Mouse (Mus musculus) heart, embryonic 13.5 days (tissue): ENCODE measurements around the gene Stxbp5. TPM values are rescaled to one million over a fixed set of nuclear protein-coding genes. Genes with fewer than 3 reads are reported as not detected.

ENCODE experiments used
- ATAC-seq: fragments of 200-750 bp; cut with Nextera tagmentation; 2 replicates; pipeline ENCODE4 v1.8.0; 2017; ENCODE audit warnings: moderate TSS enrichment; ENCODE audit not compliant: insufficient number of reproducible peaks, low FRiP score, low TSS enrichment; ENCODE audit errors: extremely low read depth
- H3K27ac ChIP-seq: fragments of 300-500 bp; sonication (generic); replicated peaks from 2 replicates; pipeline ENCODE4 v1.5.1; 2015; ENCODE audit warnings: moderate library complexity, mild to moderate bottlenecking, inconsistent platforms
- H3K27me3 ChIP-seq: fragments of 300-500 bp; sonication (generic); replicated peaks from 2 replicates; pipeline ENCODE4 v1.6.1; 2015; ENCODE audit warnings: mild to moderate bottlenecking, inconsistent platforms
- H3K36me3 ChIP-seq: fragments of 300-500 bp; sonication (generic); 2 replicates; pipeline ENCODE4 v1.6.1; 2015; ENCODE audit warnings: mild to moderate bottlenecking, inconsistent platforms
- H3K4me1 ChIP-seq: fragments of 300-500 bp; sonication (generic); 2 replicates; pipeline ENCODE4 v1.6.1; 2015; ENCODE audit warnings: inconsistent platforms
- H3K4me2 ChIP-seq: fragments of 300-500 bp; sonication (generic); 2 replicates; pipeline ENCODE4 v1.6.1; 2015; ENCODE audit warnings: inconsistent platforms, mild to moderate bottlenecking, moderate library complexity
- H3K4me3 ChIP-seq: fragments of 300-500 bp; sonication (generic); 2 replicates; pipeline ENCODE4 v1.5.1; 2015; ENCODE audit warnings: moderate library complexity, mild to moderate bottlenecking, inconsistent platforms
- H3K9ac ChIP-seq: fragments of 300-500 bp; sonication (generic); 2 replicates; pipeline ENCODE4 v1.6.1; 2015; ENCODE audit warnings: inconsistent platforms, mild to moderate bottlenecking, moderate library complexity
- H3K9me3 ChIP-seq: fragments of 300-500 bp; sonication (generic); 2 replicates; pipeline ENCODE4 v1.6.1; 2016; ENCODE audit warnings: inconsistent platforms
- WGBS: fragments of 180-500 bp; shearing (Covaris S2); methylation state at CpG from one replicate; pipeline ENCODE4 v1.1.7; 2015; ENCODE audit warnings: mixed read lengths; 5-methylcytosine and 5-hydroxymethylcytosine counted together
- polyA plus RNA-seq: library from polyadenylated mRNA; unstranded; fragments of >200 nt; fragmentation: Nextera tagmentation; extraction: Ambion mirVana; gene quantifications from 2 replicates; pipeline ENCODE4 v1.2.1, GENCODE M21; 2015

Gene Stxbp5
- polyA plus RNA-seq, 1 experiment from 2014 or later, result 2.7 TPM

GRCm38 (mm10) chr10:9801571-9801970, 99.3 kb downstream of the Stxbp5 start:
- no peak overlapping the region for H3K27ac ChIP-seq
- no peak overlapping the region for H3K4me3 ChIP-seq
- peaks cover 24% of the 10 kb centered on the region for H3K36me3 ChIP-seq
- H3K4me2 ChIP-seq, result no peak overlapping the region
- no peak for ATAC-seq
- H3K9ac ChIP-seq, result no peak overlapping the region
- peaks cover 3% of the 10 kb centered on the region; the same call in 1 of the 2 replicates for H3K4me1 ChIP-seq
- WGBS, result 74% methylated on average over 1 of the region's 1 CpGs
- H3K9me3 ChIP-seq, result no peaks in the 10 kb centered on the region
- H3K27me3 ChIP-seq, result no peaks in the 10 kb centered on the region

GRCm38 (mm10) chr10:9799085-9799484, 101.8 kb downstream of the Stxbp5 start:
- no peak overlapping the region for H3K4me2 ChIP-seq
- no peak overlapping the region for H3K9ac ChIP-seq
- 60% methylated on average over 1 of the region's 1 CpGs for WGBS
- H3K36me3 ChIP-seq, result peaks cover 28% of the 10 kb centered on the region
- H3K27me3 ChIP-seq, result no peaks in the 10 kb centered on the region
- H3K27ac ChIP-seq, result no peak overlapping the region
- no peak overlapping the region for H3K4me3 ChIP-seq
- ATAC-seq, result no peak
- H3K9me3 ChIP-seq, result no peaks in the 10 kb centered on the region
- H3K4me1 ChIP-seq, result no peaks in the 10 kb centered on the region

DNA sequence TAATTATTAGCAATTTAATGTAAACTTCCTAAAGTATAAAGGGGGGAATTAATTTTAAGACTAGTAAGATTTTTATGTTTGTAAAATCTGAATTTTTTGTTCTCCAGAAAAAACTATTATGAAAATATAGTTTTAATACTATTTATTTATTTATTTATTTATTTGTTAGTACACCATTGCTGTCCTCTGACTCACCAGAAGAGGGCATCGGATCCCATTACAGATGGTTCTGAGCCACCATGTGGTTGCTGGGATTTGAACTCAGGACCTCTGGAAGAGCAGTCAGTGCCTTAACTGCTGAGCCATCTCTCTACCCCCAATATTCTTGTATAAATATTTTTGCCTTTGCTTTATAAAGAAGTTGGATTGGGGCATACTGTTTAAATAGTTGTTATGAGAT, 104.5 kb downstream of the Stxbp5 start:
- Histone ChIP-seq H3K27me3 (no peaks in the 10 kb centered on the region), H3K9me3 (no peaks in the 10 kb centered on the region), H3K4me3 (no peak overlapping the region), H3K36me3 (peaks cover 28% of the 10 kb centered on the region), H3K27ac (no peak overlapping the region), H3K9ac (no peak overlapping the region), H3K4me2 (no peak overlapping the region), H3K4me1 (no peaks in the 10 kb centered on the region)
- 89% methylated on average over 1 of the region's 1 CpGs for WGBS
- no peak for ATAC-seq

DNA sequence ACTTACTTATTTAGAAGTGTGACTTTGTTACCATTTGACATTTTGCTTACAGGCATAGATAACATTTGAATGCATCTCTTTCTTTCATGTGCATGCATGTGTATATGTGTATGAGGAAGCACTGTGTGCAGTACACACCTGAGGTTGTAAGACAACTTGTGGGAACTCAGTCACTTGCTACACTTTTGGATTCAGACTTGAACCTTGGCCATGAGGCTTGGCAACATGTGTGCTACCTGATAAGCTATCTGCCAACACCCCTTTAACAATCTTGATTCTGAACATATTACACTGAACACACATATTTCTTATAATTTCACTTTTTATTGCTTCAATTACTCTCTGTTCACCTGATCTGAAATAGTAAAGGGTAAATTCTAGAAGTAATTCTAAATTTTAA, 106.5 kb downstream of the Stxbp5 start:
- H3K4me2 ChIP-seq, result no peak overlapping the region

DNA sequence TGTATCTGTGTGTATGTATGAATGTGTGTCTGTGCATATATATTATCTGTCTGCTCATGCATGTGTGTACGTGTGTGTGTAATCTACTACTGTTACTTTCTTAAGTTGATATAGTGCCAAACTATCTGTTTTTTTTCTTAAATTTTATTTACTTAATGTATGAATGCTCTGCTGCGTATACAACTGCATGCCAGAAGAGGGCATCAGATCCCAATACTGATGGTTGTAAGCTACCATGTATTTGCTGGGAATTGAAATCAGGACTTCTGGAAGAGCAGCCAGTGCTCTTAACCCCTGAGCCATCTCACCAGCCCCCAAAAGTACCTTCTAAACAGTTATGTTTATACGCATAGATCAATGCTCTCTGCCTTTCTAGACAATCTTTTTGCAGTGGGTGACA, 109.9 kb downstream of the Stxbp5 start:
- no peaks in the 10 kb centered on the region for H3K27me3 ChIP-seq
- H3K36me3 ChIP-seq, result peaks cover 29% of the 10 kb centered on the region
- 87% methylated on average over 3 of the region's 3 CpGs for WGBS
- no peaks in the 10 kb centered on the region for H3K9me3 ChIP-seq
- no peak overlapping the region for H3K27ac ChIP-seq
- H3K4me2 ChIP-seq, result no peak overlapping the region
- H3K9ac ChIP-seq, result no peak overlapping the region
- ATAC-seq, result no peak
- no peaks in the 10 kb centered on the region for H3K4me1 ChIP-seq
- H3K4me3 ChIP-seq, result no peak overlapping the region

More for the DNA sequence above, 106.5 kb downstream of the Stxbp5 start:
- Histone ChIP-seq H3K4me3 (no peak overlapping the region), H3K9ac (no peak overlapping the region), H3K9me3 (no peaks in the 10 kb centered on the region), H3K36me3 (peaks cover 37% of the 10 kb centered on the region), H3K27me3 (no peaks in the 10 kb centered on the region), H3K4me1 (no peaks in the 10 kb centered on the region), H3K27ac (no peak overlapping the region)
- ATAC-seq, result no peak

DNA sequence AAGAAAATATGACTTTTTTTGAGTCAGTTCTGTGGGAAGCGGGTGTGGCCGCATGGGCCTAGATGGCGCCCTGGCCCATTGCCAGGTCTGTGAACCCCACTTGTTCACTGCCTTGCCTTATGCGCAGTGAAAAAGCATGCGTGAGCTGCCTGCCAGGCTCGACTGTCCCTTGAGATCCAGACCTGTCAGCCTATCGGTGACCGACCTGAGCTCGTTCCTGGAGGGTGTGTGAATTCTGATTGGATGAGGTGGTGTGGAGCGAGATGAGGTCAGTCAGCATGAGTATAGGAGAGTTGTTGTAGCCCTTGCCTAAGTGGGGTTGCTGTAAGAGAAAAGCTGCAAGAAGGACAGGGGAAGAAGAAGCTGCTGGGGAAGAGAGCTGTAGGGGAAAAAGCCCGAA, 114.4 kb downstream of the Stxbp5 start:
- Histone ChIP-seq H3K27ac (no peak overlapping the region), H3K36me3 (peaks cover 24% of the 10 kb centered on the region), H3K4me3 (no peak overlapping the region), H3K4me1 (no peaks in the 10 kb centered on the region), H3K9ac (no peak overlapping the region), H3K27me3 (no peaks in the 10 kb centered on the region), H3K9me3 (no peaks in the 10 kb centered on the region), H3K4me2 (no peak overlapping the region)
- no peak for ATAC-seq
- 84% methylated on average over 11 of the region's 11 CpGs for WGBS

DNA sequence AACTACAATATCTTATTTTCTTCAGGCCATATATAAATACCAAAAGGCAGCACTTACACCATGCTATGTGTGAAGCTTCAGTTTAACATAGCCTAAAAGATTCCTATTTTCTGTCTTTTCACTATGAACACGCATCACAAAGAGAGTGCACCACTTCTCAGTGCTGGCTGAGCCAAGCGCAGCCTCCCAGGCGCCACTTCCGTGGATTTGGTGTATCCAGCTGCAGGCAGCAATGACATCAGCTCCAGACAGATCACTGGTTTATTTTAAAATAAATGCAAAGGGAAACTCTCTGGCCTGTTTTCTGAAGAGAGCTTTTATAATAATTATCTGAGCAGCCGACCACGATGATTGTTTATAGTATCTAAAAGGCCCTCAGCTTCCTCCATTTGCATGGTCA, 115.2 kb downstream of the Stxbp5 start:
- H3K9ac ChIP-seq, result no peak overlapping the region
- peaks cover 16% of the 10 kb centered on the region for H3K36me3 ChIP-seq
- H3K27ac ChIP-seq, result no peak overlapping the region
- no peak overlapping the region for H3K4me3 ChIP-seq
- H3K4me2 ChIP-seq, result no peak overlapping the region
- no peaks in the 10 kb centered on the region for H3K9me3 ChIP-seq
- no peaks in the 10 kb centered on the region for H3K4me1 ChIP-seq
- H3K27me3 ChIP-seq, result no peaks in the 10 kb centered on the region
- ATAC-seq, result no peak
- 75% methylated on average over 6 of the region's 6 CpGs for WGBS

- no peaks in the 10 kb centered on the region for H3K27me3 ChIP-seq
- ATAC-seq, result no peak
- H3K36me3 ChIP-seq, result 0 out of 2 replicates have a peak, but pooled peaks cover 8% of the 10 kb centered on the region
- no peak overlapping the region for H3K9ac ChIP-seq
- no peaks in the 10 kb centered on the region for H3K9me3 ChIP-seq
- no peak overlapping the region for H3K4me3 ChIP-seq
- H3K4me2 ChIP-seq, result no peak overlapping the region
- H3K4me1 ChIP-seq, result no peaks in the 10 kb centered on the region
- 69% methylated on average over 4 of the region's 4 CpGs for WGBS
- H3K27ac ChIP-seq, result no peak overlapping the region
These were observed 121.0 kb downstream of the Stxbp5 start for GRCm38 (mm10) chr10:9779864-9780263.

- Histone ChIP-seq H3K4me1 (no peaks in the 10 kb centered on the region), H3K4me3 (no peak overlapping the region), H3K9ac (no peak overlapping the region), H3K9me3 (no peaks in the 10 kb centered on the region), H3K36me3 (peaks cover 52% of the 10 kb centered on the region), H3K27ac (no peak overlapping the region), H3K4me2 (no peak overlapping the region), H3K27me3 (no peaks in the 10 kb centered on the region)
- 58% methylated on average over 12 of the region's 12 CpGs for WGBS
- no peak for ATAC-seq
These were observed 130.6 kb downstream of the Stxbp5 start for GRCm38 (mm10) chr10:9770261-9770660.

- ATAC-seq, result no peak
- 82% methylated on average over 5 of the region's 5 CpGs for WGBS
- peaks cover 57% of the 10 kb centered on the region for H3K36me3 ChIP-seq
- peaks cover 16% of the 10 kb centered on the region for H3K4me1 ChIP-seq
- no peak overlapping the region for H3K27ac ChIP-seq
- no peak overlapping the region for H3K4me2 ChIP-seq
- H3K27me3 ChIP-seq, result no peaks in the 10 kb centered on the region
- no peaks in the 10 kb centered on the region for H3K9me3 ChIP-seq
- H3K9ac ChIP-seq, result no peak overlapping the region
- no peak overlapping the region for H3K4me3 ChIP-seq
These were observed 137.0 kb downstream of the Stxbp5 start for GRCm38 (mm10) chr10:9763831-9764230.

DNA sequence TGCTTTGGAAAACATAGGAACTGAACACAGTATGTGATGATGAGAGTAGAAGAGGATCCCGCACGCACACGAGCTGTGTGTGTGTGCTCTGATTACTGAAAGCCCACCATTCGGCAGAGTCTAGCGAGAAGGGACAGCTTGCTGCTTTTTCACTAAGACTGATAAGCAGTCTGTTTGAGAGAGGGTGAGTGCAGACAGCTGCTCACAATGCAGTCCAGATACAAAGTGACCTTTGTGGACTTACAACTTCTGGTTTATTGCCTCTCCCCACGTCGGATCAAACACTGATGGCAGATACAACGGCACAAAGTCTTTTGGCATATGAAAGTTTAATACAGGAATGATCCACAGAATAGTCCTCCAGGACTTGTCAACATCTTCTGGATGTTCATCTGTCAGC, 140.6 kb downstream of the Stxbp5 start:
- Histone ChIP-seq H3K9ac (no peak overlapping the region), H3K27ac (no peak overlapping the region), H3K4me1 (peaks cover 16% of the 10 kb centered on the region), H3K4me3 (no peak overlapping the region), H3K27me3 (no peaks in the 10 kb centered on the region), H3K4me2 (peak overlapping the region; percentile 27; the same call in 1 of the 2 replicates), H3K36me3 (peaks cover 25% of the 10 kb centered on the region), H3K9me3 (no peaks in the 10 kb centered on the region)
- ATAC-seq, result no peak
- WGBS, result 24% methylated on average over 8 of the region's 8 CpGs

GRCm38 (mm10) chr10:9756546-9756945, 144.3 kb downstream of the Stxbp5 start:
- H3K36me3 ChIP-seq, result peaks cover 9% of the 10 kb centered on the region; the same call in 1 of the 2 replicates
- H3K4me1 ChIP-seq, result peaks cover 16% of the 10 kb centered on the region
- no peak overlapping the region for H3K9ac ChIP-seq
- H3K4me3 ChIP-seq, result no peak overlapping the region
- ATAC-seq, result no peak
- no peak overlapping the region for H3K27ac ChIP-seq
- no peaks in the 10 kb centered on the region for H3K27me3 ChIP-seq
- no peak overlapping the region for H3K4me2 ChIP-seq
- 74% methylated on average over 6 of the region's 6 CpGs for WGBS
- no peaks in the 10 kb centered on the region for H3K9me3 ChIP-seq
